Mouse (Mus musculus) small intestine, adult 2 months (tissue): ENCODE results near the gene Kmt5b.

ENCODE experiments used
- CTCF ChIP-seq: fragments of 200-500 bp; IDR thresholded peaks from 2 replicates; pipeline ENCODE4 v1.5.1; 2012; ENCODE audit warnings: low read depth, mild to moderate bottlenecking, control low read depth, inconsistent platforms, low read length, moderate library complexity, mixed read lengths; ENCODE audit not compliant: insufficient replicate concordance, insufficient read length; ENCODE audit errors: extremely low read depth
- POLR2A ChIP-seq: fragments of 200-500 bp; IDR thresholded peaks from 2 replicates; pipeline ENCODE4 v1.6.1; 2012; ENCODE audit warnings: low read depth, mild to moderate bottlenecking, control low read depth, inconsistent platforms, low read length, moderate library complexity

DNA sequence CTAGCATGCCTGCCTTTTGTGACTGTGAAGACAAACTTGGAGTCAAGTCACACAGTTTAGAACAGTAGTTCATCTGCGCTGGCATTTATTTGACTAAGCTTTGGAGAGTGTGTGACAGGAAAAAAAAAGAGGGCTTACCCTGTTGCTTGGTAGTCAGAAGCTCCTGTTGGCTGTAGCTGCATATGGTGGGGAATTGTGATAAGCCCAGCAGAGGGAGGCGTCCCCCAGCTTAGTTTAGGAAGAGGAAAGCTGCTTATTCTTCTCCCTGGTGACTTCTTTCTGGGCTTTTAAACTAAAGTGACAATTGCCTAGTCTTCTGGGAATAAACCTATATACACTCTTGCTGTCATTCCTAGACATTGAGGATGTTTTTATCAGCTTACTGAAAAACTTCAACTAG lies 95.5 kb downstream of the Kmt5b start:
- no peak for TF ChIP-seq CTCF
- TF ChIP-seq POLR2A = no peak
